Mouse (Mus musculus): Measurements from ENCODE around the gene Ugcg.
"Not testable (repeated sequence)": the region's sequence is repeated elsewhere in the genome, so short reads cannot be mapped to it uniquely, and the experiment has no call there.

The Ugcg gene

DNA sequence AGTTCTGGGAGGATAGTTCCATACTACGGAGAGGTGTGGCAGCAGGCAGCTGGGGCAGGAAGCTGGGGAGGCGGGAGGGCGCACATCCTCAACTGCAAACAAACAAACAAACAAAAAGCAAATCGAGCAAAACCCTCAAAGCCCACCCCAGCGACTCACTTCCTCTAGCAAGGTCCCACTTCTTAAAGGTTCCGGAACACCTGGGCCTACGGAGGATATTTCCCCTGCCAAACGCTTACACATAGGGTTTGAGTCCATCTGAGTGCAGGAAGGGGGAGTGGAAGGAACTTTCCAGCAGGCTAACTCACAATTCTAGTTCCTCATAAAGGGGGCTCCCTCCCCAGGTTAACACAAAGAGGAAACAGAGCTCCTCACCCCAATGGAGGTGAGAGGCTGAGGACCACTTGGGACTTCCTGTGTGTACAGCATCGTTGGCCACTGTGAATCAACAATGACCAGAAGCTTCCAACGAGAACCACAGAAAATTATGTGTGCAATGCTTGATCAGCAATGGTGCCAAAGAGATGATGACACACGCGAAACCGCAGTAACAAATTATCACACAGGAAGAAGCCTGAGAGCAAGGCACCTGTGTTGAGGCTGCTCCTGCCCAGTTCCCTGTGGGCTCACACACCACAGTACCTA, 71.9 kb downstream of the Ugcg start:
- DNase-seq = no peak

DNA sequence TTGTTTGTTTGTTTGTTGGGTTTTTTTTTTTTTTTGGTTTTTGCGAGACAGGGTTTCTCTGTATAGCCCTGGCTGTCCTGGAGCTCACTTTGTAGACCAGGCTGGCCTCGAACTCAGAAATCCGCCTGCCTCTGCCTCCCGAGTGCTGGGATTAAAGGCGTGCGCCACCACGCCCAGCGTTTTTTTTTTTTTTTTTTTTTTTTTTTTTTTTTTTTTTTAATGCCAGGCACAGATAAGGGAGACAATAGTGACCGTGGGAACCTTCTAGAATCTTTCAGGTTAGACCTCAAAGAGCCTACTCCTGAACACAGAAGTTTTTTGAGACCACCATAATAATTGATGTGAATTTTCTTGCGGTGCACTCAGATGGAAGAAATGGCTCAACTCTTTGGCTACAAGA, 72.5 kb downstream of the Ugcg start:
- not testable (repeated sequence) for DNase-seq

DNA sequence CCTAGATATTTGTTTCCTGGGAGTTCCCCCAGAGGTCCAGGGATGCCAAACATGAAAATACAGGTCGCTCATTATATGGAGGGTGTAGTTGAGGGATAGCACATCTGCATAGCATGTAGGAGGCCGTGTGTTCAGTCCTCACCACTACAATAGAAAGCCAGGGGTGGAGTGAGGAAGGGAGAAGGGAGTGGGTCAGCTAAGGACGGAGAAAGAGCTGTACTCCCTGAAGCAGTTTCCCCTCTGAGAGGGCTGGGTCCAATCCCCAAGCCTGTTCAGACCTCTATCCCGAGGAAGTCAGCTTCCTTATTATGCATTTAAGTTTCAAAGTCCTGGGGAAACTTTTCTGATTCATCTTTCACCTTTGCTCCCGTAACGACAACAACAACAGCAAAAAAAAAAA, 73.1 kb downstream of the Ugcg start:
- no peak for DNase-seq

DNA sequence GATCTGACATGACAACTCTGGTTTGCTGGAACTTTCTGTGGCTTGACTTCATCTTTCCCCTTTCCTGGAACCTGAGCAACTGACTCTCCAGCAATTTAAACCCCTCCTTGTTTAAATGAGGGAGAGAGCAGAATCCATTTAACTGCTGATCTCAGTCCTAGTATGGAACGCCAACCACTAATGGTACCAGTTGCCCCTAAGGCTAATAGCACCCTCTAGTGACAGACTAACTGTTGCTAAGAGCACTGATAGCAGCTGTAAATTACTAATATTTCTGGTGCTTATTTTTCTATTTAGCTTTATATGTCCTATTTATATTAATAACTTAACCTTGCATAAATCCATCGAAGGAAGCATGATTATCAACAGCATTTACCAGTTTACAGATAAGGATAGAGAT, 74.4 kb downstream of the Ugcg start:
- no peak for DNase-seq

DNA sequence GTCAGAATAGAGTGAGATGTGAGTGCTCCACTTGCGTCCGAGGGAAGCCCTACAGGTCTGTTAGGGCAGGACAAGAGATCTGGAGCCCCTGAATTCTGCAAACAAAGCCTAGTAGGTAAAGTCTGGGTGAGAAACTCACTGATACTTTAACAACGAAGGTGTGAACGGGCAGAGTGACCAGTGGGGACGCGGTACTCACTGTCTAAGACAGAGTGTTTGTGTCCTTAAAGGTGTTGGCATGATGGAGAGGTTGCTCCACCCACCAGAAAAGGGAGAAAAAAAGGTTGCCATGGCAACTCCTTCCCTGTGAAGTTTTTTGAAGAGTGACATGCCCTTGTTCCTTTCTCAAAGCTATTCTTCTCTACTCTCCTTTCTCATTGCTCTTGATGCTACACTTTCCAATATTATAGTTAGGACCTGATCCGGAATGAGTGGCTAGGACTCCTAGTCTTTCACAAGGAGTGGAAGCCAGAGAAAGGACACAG, 75.6 kb downstream of the Ugcg start:
- DNase-seq = no peak

DNA sequence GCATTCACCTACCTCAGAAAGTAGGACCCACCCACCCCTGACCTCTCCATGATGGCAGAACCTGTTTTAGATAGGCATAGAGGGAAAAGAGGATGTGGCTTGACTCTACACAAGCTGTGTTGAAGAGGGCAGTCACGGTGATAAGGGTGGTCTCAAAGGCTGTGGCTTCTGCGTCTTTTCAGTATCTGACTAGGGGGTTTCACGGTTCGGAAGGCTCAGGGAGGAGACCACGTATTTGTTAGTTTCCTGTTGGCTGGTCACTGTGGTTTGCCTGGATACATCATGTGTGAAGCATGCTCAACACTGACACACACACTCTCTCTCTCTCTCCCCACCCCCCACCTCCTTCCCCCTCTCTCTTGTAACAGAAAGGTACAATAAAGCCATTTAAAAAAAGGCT, 76.1 kb downstream of the Ugcg start:
- DNase-seq = no peak

DNA sequence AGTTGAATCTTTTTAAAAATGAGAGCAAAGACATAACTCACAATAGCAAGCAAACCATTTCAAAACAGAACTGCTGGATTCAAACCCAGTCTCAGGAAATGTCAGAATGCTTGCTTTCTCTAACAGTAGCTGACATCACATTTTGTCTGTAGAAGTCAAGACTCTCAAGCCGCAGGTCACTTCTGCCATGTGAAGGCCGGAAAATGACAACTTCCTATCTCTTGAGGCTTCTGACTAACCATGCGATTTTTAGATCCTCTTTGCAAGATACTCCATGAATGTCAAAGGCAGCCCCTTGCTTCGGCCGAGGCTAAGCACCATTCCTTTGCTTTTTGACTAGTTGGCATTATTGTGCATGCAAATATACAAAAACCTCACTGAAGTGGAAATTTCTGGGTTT, 76.6 kb downstream of the Ugcg start:
- DNase-seq = no peak
